In the genomic region with DNA sequence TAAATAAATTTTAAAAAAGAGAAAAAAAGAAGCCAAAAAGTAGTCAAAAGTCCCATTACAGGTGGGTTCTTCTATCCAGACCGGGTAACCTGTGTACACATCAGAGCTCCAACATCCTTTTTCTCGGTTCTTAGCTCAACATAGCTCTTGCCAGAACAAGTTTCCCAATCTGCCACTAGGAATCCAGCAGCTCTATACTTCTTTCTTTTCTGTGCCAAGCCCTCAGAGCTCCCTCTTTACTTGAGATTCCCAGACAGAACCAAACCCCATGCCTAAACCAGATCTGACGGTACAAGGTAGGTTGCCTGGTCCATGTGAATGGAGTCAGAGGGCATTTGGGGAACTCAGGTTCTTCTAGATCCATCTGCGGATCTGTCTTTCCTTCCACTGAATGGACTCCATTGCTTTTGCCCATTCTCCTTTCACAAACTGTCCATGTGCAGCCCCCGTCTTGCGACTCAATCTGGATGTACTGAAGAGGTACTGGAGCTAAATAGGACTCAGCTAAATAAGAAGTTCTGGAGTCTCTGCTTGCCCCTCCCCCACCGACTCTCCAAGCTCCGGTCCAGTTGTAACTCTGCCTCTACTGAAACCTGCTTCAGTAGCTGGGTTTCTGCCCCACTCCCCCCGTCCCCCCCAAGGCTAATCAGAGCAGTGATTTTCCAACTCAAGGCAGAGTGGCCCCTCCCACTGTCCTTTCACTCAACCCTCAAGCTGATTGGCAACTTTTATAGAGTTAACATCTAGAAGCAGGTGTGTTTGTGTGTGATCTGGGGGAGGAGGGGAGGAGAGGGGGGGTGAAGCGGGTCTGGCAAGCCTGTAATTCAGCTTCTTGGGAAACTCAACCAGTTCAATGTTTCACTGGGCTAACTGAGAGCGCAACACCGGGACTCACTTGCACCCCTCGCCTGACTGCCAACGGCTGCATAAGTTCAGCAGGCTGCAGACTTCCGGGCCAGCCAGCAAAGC, we compare ENCODE assay signal across 11 mouse cellular contexts. TPM values are rescaled to one million over a fixed set of nuclear protein-coding genes. Genes with fewer than 3 reads are reported as not detected.
A peak's percentile ranks its signal among the peaks of the same experiment; 100 is the strongest.
DNase-seq lines count a peak whose midpoint lies in the region; ATAC-seq lines count a peak whose summit lies in the region.
"Had no signal": no experiment of that assay in that cellular context is flagged by ENCODE, and none has a peak within 500 bp of the region (broad histone marks: within the 10 kb centered on the region; RNA-seq: fewer than 3 reads in every experiment).

No protein-coding gene starts in this region.

- H3K9me3 ChIP-seq in megakaryocyte, embryonic 14.5 days = no peaks in the 10 kb centered on the region

- peak overlapping the region; percentile 50 for H3K4me3 ChIP-seq in megakaryocyte, embryonic 14.5 days (replicated peaks)

- peaks cover 21% of the 10 kb centered on the region for H3K4me1 ChIP-seq in megakaryocyte, embryonic 14.5 days

- DNase-seq in gonadal fat pad, adult 2 months (ENCODE audit: low read depth) = peak; percentile 63
- DNase-seq in kidney, postnatal 4 days = peak; percentile 54 to 72
- peak; percentile 23 to 36 for DNase-seq in lung, postnatal 4 days
- DNase-seq in layer of hippocampus, postnatal 14 days (ENCODE audit: low spot score in 2 of 2) = no peak
- DNase-seq in frontal cortex, postnatal 14 days (ENCODE audit: low spot score in 2 of 2) = no peak
- DNase-seq: cerebellum, adult 8-10 months; gastrocnemius, postnatal 36 days had no signal

- no peak for ATAC-seq in megakaryocyte, adult 5-6 weeks (ENCODE audit: poor library complexity, severe bottlenecking)
- ATAC-seq in cerebellum, adult (ENCODE audit: insufficient number of reproducible peaks, low FRiP score, low TSS enrichment) = no peak
- ATAC-seq: Patski had no signal

- peaks cover 48% of the 10 kb centered on the region for H3K27me3 ChIP-seq in megakaryocyte, embryonic 14.5 days (replicated peaks)
- H3K27me3 ChIP-seq: Patski had no signal

- no peaks in the 10 kb centered on the region for H3K36me3 ChIP-seq in megakaryocyte, embryonic 14.5 days (replicated peaks; ENCODE audit: low read length)

RNA-seq across cellular contexts. Expression of gene Gm20441, which starts 1.3 kb away (rescaled TPM):
- not detected in 2 replicates for polyA plus RNA-seq in megakaryocyte, embryonic 14.5 days (2012; ENCODE audit: insufficient read depth, low replicate concordance)
- not detected in 2 replicates for total RNA-seq in megakaryocyte, adult 5-6 weeks (2015)
- not detected in 2 replicates for total RNA-seq in megakaryocyte, adult 5-6 weeks (2017)
- polyA plus RNA-seq in gonadal fat pad, adult 2 months (2012; rRNA removed) = 1.2 TPM in 1 of 2 replicates, not detected in the other
- total RNA-seq in layer of hippocampus, postnatal 14 days (2021) = not detected
- total RNA-seq: gastrocnemius, postnatal 36 days had no signal
- polyA plus RNA-seq: Patski had no signal

RNA-seq across cellular contexts. Expression of gene Gstt3, which starts 1.7 kb away (rescaled TPM):
- polyA plus RNA-seq in megakaryocyte, embryonic 14.5 days (2012; ENCODE audit: insufficient read depth, low replicate concordance) = 1.6 TPM in 1 of 2 replicates, not detected in the other
- total RNA-seq in megakaryocyte, adult 5-6 weeks (2015) = 1.4 and 2.7 TPM in 2 replicates
- 1.5 and 1.6 TPM in 2 replicates for total RNA-seq in megakaryocyte, adult 5-6 weeks (2017)
- polyA plus RNA-seq in gonadal fat pad, adult 2 months (2012; rRNA removed) = 99.8 and 148 TPM in 2 replicates
- 1 to 10 TPM; 1.3 to 2.5 TPM for total RNA-seq in layer of hippocampus, postnatal 14 days (2021)

RNA-seq across cellular contexts. Expression of gene Ddt, which starts 6.3 kb away (rescaled TPM):
- 51.1 and 91.0 TPM in 2 replicates for polyA plus RNA-seq in megakaryocyte, embryonic 14.5 days (2012; ENCODE audit: insufficient read depth, low replicate concordance)
- 30.0 and 31.4 TPM in 2 replicates for total RNA-seq in megakaryocyte, adult 5-6 weeks (2015)
- total RNA-seq in megakaryocyte, adult 5-6 weeks (2017) = 24.7 and 28.4 TPM in 2 replicates
- 97.9 and 149 TPM in 2 replicates for polyA plus RNA-seq in gonadal fat pad, adult 2 months (2012; rRNA removed)
- 10 to 100 TPM; 37.8 to 42.2 TPM for total RNA-seq in layer of hippocampus, postnatal 14 days (2021)

RNA-seq across cellular contexts. Expression of gene Cabin1, which starts 15.3 kb away (rescaled TPM):
- 31.2 and 49.1 TPM in 2 replicates for polyA plus RNA-seq in megakaryocyte, embryonic 14.5 days (2012; ENCODE audit: insufficient read depth, low replicate concordance)
- 23.7 and 24.0 TPM in 2 replicates for total RNA-seq in megakaryocyte, adult 5-6 weeks (2015)
- 19.4 and 20.7 TPM in 2 replicates for total RNA-seq in megakaryocyte, adult 5-6 weeks (2017)
- polyA plus RNA-seq in gonadal fat pad, adult 2 months (2012; rRNA removed) = 31.3 and 33.0 TPM in 2 replicates
- total RNA-seq in layer of hippocampus, postnatal 14 days (2021) = 10 to 100 TPM; 66.9 to 81.2 TPM

RNA-seq across cellular contexts. Expression of gene Gstt1, which starts 18.9 kb away (rescaled TPM):
- polyA plus RNA-seq in megakaryocyte, embryonic 14.5 days (2012; ENCODE audit: insufficient read depth, low replicate concordance) = 44.0 and 52.9 TPM in 2 replicates
- 0.78 TPM in 1 of 2 replicates, not detected in the other for total RNA-seq in megakaryocyte, adult 5-6 weeks (2015)
- total RNA-seq in megakaryocyte, adult 5-6 weeks (2017) = not detected in 2 replicates
- polyA plus RNA-seq in gonadal fat pad, adult 2 months (2012; rRNA removed) = 143 and 149 TPM in 2 replicates
- 1 to 10 TPM; 4.6 to 4.7 TPM for total RNA-seq in layer of hippocampus, postnatal 14 days (2021)

Comparison
In these comparisons a context has a peak if more than half of its experiments do, and no peak if none do; other contexts are left out.
1. DNase-seq: peak in gonadal fat pad, adult 2 months (single experiment), kidney, postnatal 4 days (2 of 2) and lung, postnatal 4 days (2 of 2); none in layer of hippocampus, postnatal 14 days (0 of 2) and frontal cortex, postnatal 14 days (0 of 2).